Mouse (Mus musculus) limb, embryonic 14.5 days (tissue): ENCODE measurements around the gene Gm21586. TPM values are rescaled to one million over a fixed set of nuclear protein-coding genes. Genes with fewer than 3 reads are reported as not detected.
"Not testable (repeated sequence)": the region's sequence is repeated elsewhere in the genome, so short reads cannot be mapped to it uniquely, and the experiment has no call there.

Experiments
- ATAC-seq: fragments of 200-750 bp; cut with Nextera tagmentation; 2 replicates; pipeline ENCODE4 v1.8.0; 2017; ENCODE audit warnings: low read depth, moderate number of reproducible peaks, moderate TSS enrichment; ENCODE audit not compliant: low FRiP score
- DNase-seq: peaks from one replicate; pipeline ENCODE4 v3.0.0-alpha.2; 2015; ENCODE audit warnings: low spot score
- H3K27ac ChIP-seq: fragments of 300-500 bp; sonication (generic); replicated peaks from 2 replicates; pipeline ENCODE4 v1.5.1; 2014; ENCODE audit warnings: low read depth, mild to moderate bottlenecking, low read length, moderate library complexity, mixed read lengths
- H3K27me3 ChIP-seq: fragments of 300-500 bp; sonication (generic); 2 replicates; pipeline ENCODE4 v1.6.1; 2014; ENCODE audit warnings: low read length, mixed read lengths; ENCODE audit not compliant: control insufficient read depth, insufficient read depth
- H3K36me3 ChIP-seq: fragments of 300-500 bp; sonication (generic); 2 replicates; pipeline ENCODE4 v1.6.1; 2014; ENCODE audit warnings: mild to moderate bottlenecking, low read length, moderate library complexity, mixed read lengths; ENCODE audit not compliant: control insufficient read depth, insufficient read depth
- H3K4me1 ChIP-seq: fragments of 300-500 bp; sonication (generic); 2 replicates; pipeline ENCODE4 v1.6.1; 2014; ENCODE audit warnings: antibody characterized with exemption, low read length, mixed read lengths; ENCODE audit not compliant: control insufficient read depth, insufficient read depth
- H3K4me2 ChIP-seq: fragments of 300-500 bp; sonication (generic); replicated peaks from 2 replicates; pipeline ENCODE4 v1.6.1; 2014; ENCODE audit warnings: low read depth, mild to moderate bottlenecking, low read length, moderate library complexity; ENCODE audit not compliant: severe bottlenecking
- H3K4me3 ChIP-seq: fragments of 300-500 bp; sonication (generic); replicated peaks from 2 replicates; pipeline ENCODE4 v1.5.1; 2014; ENCODE audit warnings: low read length
- H3K9ac ChIP-seq: fragments of 300-500 bp; sonication (generic); 2 replicates; pipeline ENCODE4 v1.6.1; 2014; ENCODE audit warnings: mild to moderate bottlenecking, low read depth, low read length, moderate library complexity; ENCODE audit not compliant: severe bottlenecking
- H3K9me3 ChIP-seq: fragments of 300-500 bp; sonication (generic); 2 replicates; pipeline ENCODE4 v1.6.1; 2016; ENCODE audit warnings: low read length; ENCODE audit not compliant: control insufficient read depth
- WGBS: fragments of 180-500 bp; shearing (Covaris S2); extraction: QIAGEN DNeasy Blood & Tissue Kit; methylation state at CpG from one replicate; pipeline ENCODE4 v1.1.7; 2014; 5-methylcytosine and 5-hydroxymethylcytosine counted together
- polyA plus RNA-seq, 2 experiments: library from polyadenylated mRNA; depleted of rRNA in 1 of 2; stranded (reverse) in 1 of 2; unstranded in 1 of 2; fragments of >200 nt; fragmentation: Nextera tagmentation in 1 of 2; extraction: Ambion mirVana in 1 of 2; gene quantifications; 2 replicates each; pipeline versions ENCODE4 v1.2.1 to v1.2.3; 2012 to 2014

The Gm21586 gene
- polyA plus RNA-seq (2012; rRNA removed) = not detected in 2 replicates
- polyA plus RNA-seq (2014; fragmentation: Nextera tagmentation; extraction: Ambion mirVana) = not detected in 2 replicates

DNA sequence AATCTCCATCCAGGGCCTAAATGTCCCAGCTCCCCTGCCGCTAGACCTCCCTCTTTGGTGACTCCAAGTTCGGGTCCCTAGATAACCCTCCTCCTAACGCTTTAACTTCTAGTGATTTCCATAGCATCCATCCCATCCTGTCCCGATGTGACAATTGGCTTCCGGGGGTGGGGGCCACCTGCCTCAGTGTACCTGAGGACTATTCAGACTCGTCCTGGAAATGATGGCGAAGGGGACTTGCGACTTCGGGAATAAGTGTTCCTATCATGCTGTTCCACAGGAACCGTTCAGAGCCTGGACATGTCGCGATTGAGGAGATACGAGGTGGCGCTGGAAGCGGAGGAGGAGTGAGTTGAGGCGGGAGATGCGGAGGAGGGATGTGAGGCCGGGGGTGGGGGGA lies at the start of gene Gm21586:
Gene Gm21586, plus strand, starts transcription at position 301 of the 400 bp plus-strand sequence.
- ATAC-seq, H3K9me3 ChIP-seq: not testable (repeated sequence)
- WGBS = no CpG with 5 or more reads among the region's 18 CpGs

DNA sequence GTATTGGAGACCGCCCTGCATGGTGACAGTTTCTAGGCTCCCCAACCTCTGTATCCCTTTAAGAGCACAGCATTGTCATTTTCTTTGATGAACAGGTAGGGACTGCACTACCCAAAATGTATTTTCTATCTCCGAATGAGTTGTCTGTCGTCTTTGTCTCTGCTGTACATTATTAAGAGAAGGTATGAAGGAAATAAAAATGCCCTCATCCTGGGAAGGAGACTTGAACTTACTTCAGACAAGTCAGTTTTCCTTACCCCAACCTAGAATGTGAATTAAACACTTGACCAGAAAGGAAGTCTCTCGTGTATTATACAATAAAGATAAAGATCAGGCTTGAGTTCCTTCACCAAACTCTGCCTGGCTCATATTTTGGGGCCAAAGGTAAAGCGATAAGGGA lies 27.3 kb downstream of the Gm21586 start, which contains the start of gene Gm2163:
Gene Gm2163, plus strand, starts transcription at position 301 of the 400 bp plus-strand sequence.
- ATAC-seq, DNase-seq, H3K4me1 ChIP-seq, H3K36me3 ChIP-seq, H3K4me2 ChIP-seq, H3K9me3 ChIP-seq, H3K4me3 ChIP-seq, H3K9ac ChIP-seq, H3K27me3 ChIP-seq, H3K27ac ChIP-seq: not testable (repeated sequence)
- WGBS = no CpG with 5 or more reads among the region's 5 CpGs

More for the DNA sequence above, at the start of gene Gm21586:
- H3K27me3 ChIP-seq, H3K27ac ChIP-seq, H3K36me3 ChIP-seq, H3K4me3 ChIP-seq, H3K9ac ChIP-seq, DNase-seq, H3K4me2 ChIP-seq, H3K4me1 ChIP-seq: not testable (repeated sequence)

Other genes with a start within 250 kb of the Gm21586 start
- not detected in 2 replicates for gene Gm10600, start 198.7 kb upstream of the Gm21586 start, polyA plus RNA-seq (2012; rRNA removed)
- not detected in 2 replicates for gene Gm10600, start 198.7 kb upstream of the Gm21586 start, polyA plus RNA-seq (2014; fragmentation: Nextera tagmentation; extraction: Ambion mirVana)
- 0.57 TPM in 1 of 2 replicates, not detected in the other for gene Ccl21b, start 183.6 kb upstream of the Gm21586 start, polyA plus RNA-seq (2012; rRNA removed)
- 1.4 TPM in 1 of 2 replicates, not detected in the other for gene Ccl21b, start 183.6 kb upstream of the Gm21586 start, polyA plus RNA-seq (2014; fragmentation: Nextera tagmentation; extraction: Ambion mirVana)
- gene Gm21953, start 145.1 kb upstream of the Gm21586 start, polyA plus RNA-seq (2012; rRNA removed) = not detected in 2 replicates
- not detected in 2 replicates for gene Gm21953, start 145.1 kb upstream of the Gm21586 start, polyA plus RNA-seq (2014; fragmentation: Nextera tagmentation; extraction: Ambion mirVana)
- 0.09 TPM in 1 of 2 replicates, not detected in the other for gene Fam205a3, start 121.0 kb upstream of the Gm21586 start, polyA plus RNA-seq (2012; rRNA removed)
- gene Fam205a3, start 121.0 kb upstream of the Gm21586 start, polyA plus RNA-seq (2014; fragmentation: Nextera tagmentation; extraction: Ambion mirVana) = not detected in 2 replicates
- 0.35 and 0.43 TPM in 2 replicates for gene Gm2163, start 27.4 kb downstream of the Gm21586 start, polyA plus RNA-seq (2012; rRNA removed)
- 0.15 and 0.18 TPM in 2 replicates for gene Gm2163, start 27.4 kb downstream of the Gm21586 start, polyA plus RNA-seq (2014; fragmentation: Nextera tagmentation; extraction: Ambion mirVana)
- 0.09 TPM in 1 of 2 replicates, not detected in the other for gene Fam205a2, start 88.8 kb downstream of the Gm21586 start, polyA plus RNA-seq (2012; rRNA removed)
- gene Fam205a2, start 88.8 kb downstream of the Gm21586 start, polyA plus RNA-seq (2014; fragmentation: Nextera tagmentation; extraction: Ambion mirVana) = not detected in 2 replicates
- 0.57 TPM in 1 of 2 replicates, not detected in the other for gene Gm10591, start 172.8 kb downstream of the Gm21586 start, polyA plus RNA-seq (2012; rRNA removed)
- 1.4 TPM in 1 of 2 replicates, not detected in the other for gene Gm10591, start 172.8 kb downstream of the Gm21586 start, polyA plus RNA-seq (2014; fragmentation: Nextera tagmentation; extraction: Ambion mirVana)
- gene Gm2564, start 190.3 kb downstream of the Gm21586 start, polyA plus RNA-seq (2012; rRNA removed) = 0.16 and 0.36 TPM in 2 replicates
- 0.37 TPM in 1 of 2 replicates, not detected in the other for gene Gm2564, start 190.3 kb downstream of the Gm21586 start, polyA plus RNA-seq (2014; fragmentation: Nextera tagmentation; extraction: Ambion mirVana)
- 0.59 TPM in 1 of 2 replicates, not detected in the other for gene Ccl27b, start 215.9 kb downstream of the Gm21586 start, polyA plus RNA-seq (2012; rRNA removed)
- not detected in 2 replicates for gene Ccl27b, start 215.9 kb downstream of the Gm21586 start, polyA plus RNA-seq (2014; fragmentation: Nextera tagmentation; extraction: Ambion mirVana)
- gene Il11ra2, start 222.5 kb downstream of the Gm21586 start, polyA plus RNA-seq (2012; rRNA removed) = 0.10 and 0.23 TPM in 2 replicates
- 0.19 TPM in 1 of 2 replicates, not detected in the other for gene Il11ra2, start 222.5 kb downstream of the Gm21586 start, polyA plus RNA-seq (2014; fragmentation: Nextera tagmentation; extraction: Ambion mirVana)